Mouse (Mus musculus) MEL (cell line): ENCODE measurements around the gene Fosl2. TPM values are rescaled to one million over a fixed set of nuclear protein-coding genes. Genes with fewer than 3 reads are reported as not detected.

ENCODE experiments used
- DNase-seq: peaks from one replicate; pipeline ENCODE4 v3.0.0; 2011; ENCODE audit warnings: low read depth, low spot score
- H3K27ac ChIP-seq: 2 replicates; pipeline ENCODE4 v1.5.1; 2012; ENCODE audit warnings: low read depth, mild to moderate bottlenecking, control low read depth, low read length, moderate library complexity; ENCODE audit not compliant: control insufficient read depth
- H3K27me3 ChIP-seq, 2 experiments: fragments of 150-350 bp in 1 of 2; sonication (generic) in 1 of 2; 2 replicates each; pipeline ENCODE4 v1.6.1; 2012; ENCODE audit warnings: low read length in 2 of 2, mild to moderate bottlenecking in 2 of 2, improper control_type of control experiment in 1 of 2, moderate library complexity in 1 of 2; ENCODE audit not compliant: insufficient read depth in 2 of 2, control insufficient read depth in 1 of 2
- H3K36me3 ChIP-seq, 2 experiments: 2 replicates each; pipeline ENCODE4 v1.6.1; 2012 to 2014; ENCODE audit warnings: low read length in 2 of 2, improper control_type of control experiment in 1 of 2, inconsistent platforms in 1 of 2, mild to moderate bottlenecking in 1 of 2; ENCODE audit not compliant: insufficient read depth in 2 of 2, control insufficient read depth in 1 of 2
- H3K4me1 ChIP-seq, 2 experiments: fragments of 150-350 bp in 1 of 2; sonication (generic) in 1 of 2; 2 replicates each; pipeline ENCODE4 v1.6.1; 2012; ENCODE audit warnings: low read length in 2 of 2, improper control_type of control experiment in 1 of 2, mild to moderate bottlenecking in 1 of 2; ENCODE audit not compliant: insufficient read depth in 2 of 2, control insufficient read depth in 1 of 2
- H3K4me3 ChIP-seq, 2 experiments: fragments of 150-350 bp in 1 of 2; sonication (generic) in 1 of 2; 2 replicates each; pipeline ENCODE4 v1.5.1; 2012; ENCODE audit warnings: low read depth in 2 of 2, low read length in 2 of 2, mild to moderate bottlenecking in 2 of 2, moderate library complexity in 2 of 2, control low read depth in 1 of 2, improper control_type of control experiment in 1 of 2; ENCODE audit not compliant: control insufficient read depth in 1 of 2, insufficient read depth in 1 of 2
- H3K79me2 ChIP-seq: 2 replicates; pipeline ENCODE4 v1.6.1; 2012; ENCODE audit warnings: mild to moderate bottlenecking, low read length, moderate library complexity; ENCODE audit not compliant: control insufficient read depth, poor library complexity, insufficient read depth
- H3K9ac ChIP-seq: 2 replicates; pipeline ENCODE4 v1.6.1; 2012; ENCODE audit warnings: low read depth, mild to moderate bottlenecking, control low read depth, low read length, moderate library complexity; ENCODE audit not compliant: control insufficient read depth, poor library complexity, severe bottlenecking
- H3K9me3 ChIP-seq: fragments of 150-350 bp; sonication (generic); replicated peaks from 2 replicates; pipeline ENCODE4 v1.6.1; 2012; ENCODE audit warnings: mild to moderate bottlenecking, low read length, improper control_type of control experiment, moderate library complexity; ENCODE audit not compliant: insufficient read depth
- EP300 ChIP-seq, 2 experiments: IDR thresholded peaks; 2 replicates each; pipeline ENCODE4 v1.6.1; 2011; ENCODE audit warnings: improper control_type of control experiment in 2 of 2, low read length in 2 of 2, low read depth in 1 of 2, mild to moderate bottlenecking in 1 of 2
- GATA1 ChIP-seq: IDR thresholded peaks from 2 replicates; pipeline ENCODE4 v1.6.1; 2011; ENCODE audit warnings: low read depth, low read length, improper control_type of control experiment
- HCFC1 ChIP-seq: IDR thresholded peaks from 2 replicates; pipeline ENCODE4 v1.6.1; 2012; ENCODE audit warnings: low read depth, mild to moderate bottlenecking, inconsistent platforms, low read length, improper control_type of control experiment, moderate library complexity
- JUND ChIP-seq: IDR thresholded peaks from 2 replicates; pipeline ENCODE4 v1.6.1; 2011; ENCODE audit warnings: low read depth, mild to moderate bottlenecking, improper control_type of control experiment, low read length
- KAT2A ChIP-seq: conservative IDR thresholded peaks from 2 replicates; pipeline ENCODE4 v1.6.1; 2012; ENCODE audit warnings: low read depth, low read length, improper control_type of control experiment, inconsistent platforms
- MAZ ChIP-seq: IDR thresholded peaks from 2 replicates; pipeline ENCODE4 v1.6.1; 2012; ENCODE audit warnings: low read depth, mild to moderate bottlenecking, inconsistent platforms, low read length, improper control_type of control experiment
- MEF2A ChIP-seq: IDR thresholded peaks from 2 replicates; pipeline ENCODE4 v1.6.1; 2014; ENCODE audit warnings: low read depth, mild to moderate bottlenecking, inconsistent platforms, low read length, improper control_type of control experiment; ENCODE audit not compliant: poor library complexity, insufficient replicate concordance, severe bottlenecking; ENCODE audit errors: extremely low read depth
- MXI1 ChIP-seq: IDR thresholded peaks from 2 replicates; pipeline ENCODE4 v1.6.1; 2011; ENCODE audit warnings: mild to moderate bottlenecking, low read depth, low read length, improper control_type of control experiment
- MYC ChIP-seq: IDR thresholded peaks from 2 replicates; pipeline ENCODE4 v1.6.1; 2011; ENCODE audit warnings: low read depth, mild to moderate bottlenecking, low read length, improper control_type of control experiment, moderate library complexity
- NRF1 ChIP-seq: IDR thresholded peaks from 2 replicates; pipeline ENCODE4 v1.6.1; 2014; ENCODE audit warnings: low read depth, mild to moderate bottlenecking, inconsistent platforms, low read length, improper control_type of control experiment, moderate library complexity; ENCODE audit not compliant: poor library complexity, insufficient read depth, severe bottlenecking
- POLR2AphosphoS2 ChIP-seq: IDR thresholded peaks from 2 replicates; pipeline ENCODE4 v1.6.1; 2011; ENCODE audit warnings: low read length, improper control_type of control experiment
- POLR2AphosphoS5 ChIP-seq: IDR thresholded peaks from 2 replicates; pipeline ENCODE4 v1.6.1; 2012; ENCODE audit warnings: low read depth, borderline replicate concordance, mild to moderate bottlenecking, inconsistent platforms, low read length, moderate library complexity, mixed read lengths
- RAD21 ChIP-seq: IDR thresholded peaks from 2 replicates; pipeline ENCODE4 v1.6.1; 2011; ENCODE audit warnings: mild to moderate bottlenecking, low read depth, low read length, improper control_type of control experiment
- SIN3A ChIP-seq: IDR thresholded peaks from 2 replicates; pipeline ENCODE4 v1.6.1; 2012; ENCODE audit warnings: low read length, improper control_type of control experiment, inconsistent platforms
- SMC3 ChIP-seq: IDR thresholded peaks from 2 replicates; pipeline ENCODE4 v1.6.1; 2011; ENCODE audit warnings: low read depth, low read length, improper control_type of control experiment
- TBP ChIP-seq: IDR thresholded peaks from 2 replicates; pipeline ENCODE4 v1.8.0; 2011; ENCODE audit warnings: low read depth, low read length, improper control_type of control experiment
- TCF12 ChIP-seq: IDR thresholded peaks from 2 replicates; pipeline ENCODE4 v1.6.1; 2014; ENCODE audit warnings: low read depth, mild to moderate bottlenecking, inconsistent platforms, low read length, improper control_type of control experiment, moderate library complexity
- UBTF ChIP-seq: IDR thresholded peaks from 2 replicates; pipeline ENCODE4 v1.6.1; 2012; ENCODE audit warnings: low read depth, mild to moderate bottlenecking, inconsistent platforms, low read length, improper control_type of control experiment, moderate library complexity, borderline replicate concordance; ENCODE audit not compliant: insufficient read depth
- USF1 ChIP-seq: IDR thresholded peaks from 2 replicates; pipeline ENCODE4 v1.6.1; 2014; ENCODE audit warnings: low read depth, mild to moderate bottlenecking, inconsistent platforms, low read length, improper control_type of control experiment, moderate library complexity
- USF2 ChIP-seq, 2 experiments: IDR thresholded peaks; 2 replicates each; pipeline ENCODE4 v1.6.1; 2011 to 2012; ENCODE audit warnings: improper control_type of control experiment in 2 of 2, low read length in 2 of 2, borderline replicate concordance in 1 of 2, inconsistent platforms in 1 of 2, low read depth in 1 of 2, mild to moderate bottlenecking in 1 of 2; ENCODE audit not compliant: insufficient read depth in 1 of 2
- ZMIZ1 ChIP-seq: IDR thresholded peaks from 2 replicates; pipeline ENCODE4 v1.6.1; 2012; ENCODE audit warnings: low read depth, mild to moderate bottlenecking, inconsistent platforms, low read length, improper control_type of control experiment, moderate library complexity
- polyA plus RNA-seq, 2 experiments: library from polyadenylated mRNA; stranded (reverse) in 1 of 2; unstranded in 1 of 2; fragments of >175 nt in 1 of 2; fragments of >200 nt in 1 of 2; gene quantifications; 2 replicates each; pipeline versions ENCODE4 v1.2.1 to v1.2.4; 2012; ENCODE audit warnings: low replicate concordance in 2 of 2, low read depth in 1 of 2; ENCODE audit not compliant: insufficient read length in 2 of 2, insufficient read depth in 1 of 2, missing spikeins in 1 of 2
- total RNA-seq: library from RNA; depleted of rRNA; stranded (reverse); fragments of 300-350 nt; gene quantifications from 2 replicates; pipeline ENCODE4 v1.2.3, GENCODE M21; 2012

Fosl2 gene
- total and polyA plus RNA-seq, 3 experiments, result 3.3 to 22.1 (median 12.0) TPM

DNA sequence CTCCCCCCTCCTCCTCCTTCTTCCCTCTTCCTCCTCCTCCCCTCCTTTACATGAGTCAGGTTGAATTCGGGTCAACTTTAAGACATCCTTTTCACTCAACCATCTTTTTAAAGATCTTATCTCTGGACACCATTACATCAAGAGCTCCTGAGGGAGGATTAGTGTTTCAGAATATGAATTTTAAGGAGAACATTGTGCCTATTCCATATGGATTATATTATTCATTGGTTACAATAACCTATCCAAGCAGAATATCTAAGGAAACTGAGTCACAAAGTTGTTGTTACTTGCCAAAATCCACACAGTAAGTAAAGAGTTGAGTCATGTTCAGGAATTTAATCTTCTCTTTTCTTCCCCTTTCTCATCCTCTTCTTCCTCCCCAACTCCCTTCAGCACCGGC, 41.2 kb downstream of the Fosl2 start:
- Histone ChIP-seq H3K4me1 (peaks cover 2 to 23% of the 10 kb centered on the region in 2 experiments; a peak in 3 of 4 replicates), H3K36me3 (no peaks in the 10 kb centered on the region; a peak in 1 of 4 replicates), H3K27ac (no peak overlapping the region), H3K9ac (no peak overlapping the region), H3K9me3 (no peaks in the 10 kb centered on the region), H3K27me3 (no peaks in the 10 kb centered on the region), H3K79me2 (no peaks in the 10 kb centered on the region), H3K4me3 (no peak overlapping the region)
- DNase-seq, result peak; percentile 50
- no peak for TF ChIP-seq KAT2A
- no peak for TF ChIP-seq POLR2AphosphoS5
- no peak for TF ChIP-seq ZMIZ1
- no peak for TF ChIP-seq MYC
- TF ChIP-seq UBTF, result no peak
- no peak for TF ChIP-seq USF2 (IDR thresholded peaks at IDR 0.05; ENCODE audit: borderline replicate concordance in 1 of 2, insufficient read depth in 1 of 2, low read depth in 1 of 2, low read length in 2 of 2)
- no peak for TF ChIP-seq JUND
- TF ChIP-seq POLR2AphosphoS2, result no peak
- no peak for TF ChIP-seq RAD21
- peak in 1 of 2 experiments; percentile 52; a peak in 1 of 4 replicates for TF ChIP-seq EP300 (IDR thresholded peaks at IDR 0.05; ENCODE audit: low read depth in 1 of 2, low read length in 2 of 2)
- no peak for TF ChIP-seq TCF12
- no peak for TF ChIP-seq TBP
- TF ChIP-seq HCFC1, result no peak
- TF ChIP-seq NRF1, result no peak
- TF ChIP-seq SMC3, result no peak
- no peak for TF ChIP-seq MEF2A
- no peak for TF ChIP-seq SIN3A
- TF ChIP-seq GATA1, result peak; percentile 51; the same call in 1 of the 2 replicates
- TF ChIP-seq MXI1, result no peak
- TF ChIP-seq USF1, result no peak
- TF ChIP-seq MAZ, result 0 out of 2 replicates have a peak, but pooled peaks have one; percentile 55
